Mouse (Mus musculus) liver, adult 2 months (tissue): Measurements from ENCODE around the gene Miga2.

ENCODE experiments used
- CTCF ChIP-seq: fragments of 200-500 bp; IDR thresholded peaks from 2 replicates; pipeline ENCODE4 v1.5.1; 2011; ENCODE audit warnings: low read depth, low read length, control low read depth
- POLR2A ChIP-seq: fragments of 200-500 bp; IDR thresholded peaks from 2 replicates; pipeline ENCODE4 v1.6.1; 2011; ENCODE audit warnings: low read length, control low read depth; ENCODE audit not compliant: insufficient read depth; ENCODE audit errors: extremely low read depth

DNA sequence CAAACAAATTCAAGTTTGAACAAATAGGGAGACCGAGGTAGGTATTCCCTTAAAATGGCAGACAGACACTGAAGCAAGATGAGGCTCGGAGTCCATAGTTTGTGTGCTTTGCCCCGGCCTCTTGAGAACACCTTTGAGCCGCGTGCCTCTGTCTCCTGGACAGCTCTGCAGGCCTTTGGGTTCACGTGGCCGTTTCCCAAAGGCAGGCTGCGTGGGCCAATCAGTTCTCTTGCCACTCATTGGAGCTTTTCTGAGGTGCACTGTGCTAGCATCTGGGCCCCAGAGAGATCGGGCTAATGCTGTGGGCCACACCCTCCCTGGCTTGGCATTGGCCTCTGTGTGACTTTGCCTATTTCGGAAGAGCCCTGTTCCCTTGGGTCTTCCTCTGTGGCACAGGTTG is 11.9 kb downstream of the Miga2 start:
- TF ChIP-seq CTCF (no peak), POLR2A (no peak)
